Mouse (Mus musculus) forebrain, embryonic 16.5 days (tissue): ENCODE measurements around the gene Gm21987. TPM values are rescaled to one million over a fixed set of nuclear protein-coding genes. Genes with fewer than 3 reads are reported as not detected.
A peak's percentile ranks its signal among the peaks of the same experiment; 100 is the strongest.

Experiments used
- ATAC-seq: fragments of 200-750 bp; cut with Nextera tagmentation; 2 replicates; pipeline ENCODE4 v1.8.0; 2017; ENCODE audit warnings: mild to moderate bottlenecking, moderate library complexity
- H3K27ac ChIP-seq: fragments of 300-500 bp; sonication (generic); 2 replicates; pipeline ENCODE4 v1.5.1; 2014; ENCODE audit warnings: low read length, control low read depth
- H3K27me3 ChIP-seq: fragments of 300-500 bp; sonication (generic); replicated peaks from 2 replicates; pipeline ENCODE4 v1.6.1; 2014; ENCODE audit warnings: low read length; ENCODE audit not compliant: control insufficient read depth, insufficient read depth
- H3K36me3 ChIP-seq: fragments of 300-500 bp; sonication (generic); 2 replicates; pipeline ENCODE4 v1.6.1; 2014; ENCODE audit not compliant: control insufficient read depth, insufficient read depth
- H3K4me1 ChIP-seq: fragments of 300-500 bp; sonication (generic); replicated peaks from 2 replicates; pipeline ENCODE4 v1.6.1; 2014; ENCODE audit warnings: low read length; ENCODE audit not compliant: control insufficient read depth, insufficient read depth
- H3K4me2 ChIP-seq: fragments of 300-500 bp; sonication (generic); 2 replicates; pipeline ENCODE4 v1.6.1; 2014; ENCODE audit warnings: mild to moderate bottlenecking, low read length, control low read depth
- H3K4me3 ChIP-seq: fragments of 300-500 bp; sonication (generic); replicated peaks from 2 replicates; pipeline ENCODE4 v1.5.1; 2014; ENCODE audit warnings: mild to moderate bottlenecking, low read length, control low read depth
- H3K9ac ChIP-seq: fragments of 300-500 bp; sonication (generic); replicated peaks from 2 replicates; pipeline ENCODE4 v1.6.1; 2014; ENCODE audit warnings: low read depth, low read length, control low read depth
- H3K9me3 ChIP-seq: fragments of 300-500 bp; sonication (generic); 2 replicates; pipeline ENCODE4 v1.6.1; 2016; ENCODE audit warnings: low read length; ENCODE audit not compliant: control insufficient read depth
- WGBS: fragments of 180-500 bp; shearing (Covaris S2); extraction: QIAGEN DNeasy Blood & Tissue Kit; methylation state at CpG from one replicate; pipeline ENCODE4 v1.1.7; 2014; 5-methylcytosine and 5-hydroxymethylcytosine counted together
- polyA plus RNA-seq: library from polyadenylated mRNA; unstranded; fragments of >200 nt; fragmentation: Nextera tagmentation; extraction: Ambion mirVana; gene quantifications from 2 replicates; pipeline ENCODE4 v1.2.1, GENCODE M21; 2015

Gene Gm21987
- not detected in 2 replicates for polyA plus RNA-seq

GRCm38 (mm10) chr16:38346529-38347325 is at the start of gene Gm21987, which contains the start of gene Cox17:
Gm21987 (plus strand) TSS chr16:38347040.
Cox17 (plus strand) TSS chr16:38346991.
- Histone ChIP-seq H3K27ac (peak within 1 kb of the TSS; percentile 79), H3K36me3 (peaks cover 10% of the 10 kb centered on the region), H3K4me3 (peak within 1 kb of the TSS; percentile 79), H3K9ac (peak within 1 kb of the TSS; percentile 79), H3K27me3 (no peaks in the 10 kb centered on the region), H3K9me3 (no peaks in the 10 kb centered on the region), H3K4me2 (peak within 1 kb of the TSS; percentile 70), H3K4me1 (peaks cover 13% of the 10 kb centered on the region)
- 3% methylated on average over 35 of the region's 35 CpGs for WGBS
- ATAC-seq = peak; percentile 99

DNA sequence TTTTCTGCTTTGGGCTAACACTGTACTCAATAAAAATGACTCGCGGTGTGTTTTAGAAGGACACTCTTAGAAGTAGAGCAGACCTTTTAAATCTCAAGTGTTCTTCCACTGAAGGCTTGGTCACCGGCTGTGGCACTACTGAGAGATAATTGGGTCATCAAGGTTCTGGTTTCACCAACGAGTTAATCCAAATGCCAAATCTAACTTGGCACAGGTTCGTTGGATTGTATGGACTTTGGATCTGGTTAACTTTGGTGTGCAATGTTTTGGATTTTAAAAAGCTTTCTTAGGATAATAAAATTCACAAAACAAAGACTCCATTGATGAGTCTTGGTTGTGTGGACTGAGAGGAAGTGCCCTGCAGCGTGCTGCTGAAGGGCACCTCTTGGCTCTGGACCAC is 48.4 kb upstream of the Gm21987 start:
- Histone ChIP-seq H3K4me1 (no peaks in the 10 kb centered on the region), H3K27ac (no peak overlapping the region), H3K4me2 (no peak overlapping the region), H3K36me3 (no peaks in the 10 kb centered on the region), H3K27me3 (no peaks in the 10 kb centered on the region), H3K9me3 (no peaks in the 10 kb centered on the region), H3K4me3 (no peak overlapping the region), H3K9ac (no peak overlapping the region)
- no peak for ATAC-seq
- WGBS = 84% methylated on average over 6 of the region's 6 CpGs

DNA sequence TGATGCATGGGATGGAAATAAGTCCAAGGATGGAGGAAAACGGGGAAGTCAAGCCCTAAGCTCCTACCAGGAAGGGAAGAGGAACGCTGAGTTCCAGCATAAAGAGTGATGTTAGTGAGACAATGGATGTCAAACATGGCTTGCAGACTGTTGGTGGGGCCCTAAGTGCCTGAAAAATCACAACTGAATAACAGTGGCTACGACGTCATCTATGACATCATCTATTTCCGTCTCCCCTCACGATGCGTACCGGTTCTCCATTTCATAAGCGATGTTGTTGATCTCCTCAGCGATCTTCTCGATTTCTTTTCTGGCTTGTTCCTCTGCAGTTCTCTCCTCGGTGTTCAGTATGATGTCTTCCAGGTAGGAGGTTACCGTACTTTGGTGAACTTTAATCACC is 44.5 kb upstream of the Gm21987 start:
- no peaks in the 10 kb centered on the region for H3K9me3 ChIP-seq
- WGBS = 89% methylated on average over 13 of the region's 13 CpGs
- no peak overlapping the region for H3K9ac ChIP-seq
- no peak overlapping the region for H3K4me3 ChIP-seq
- no peaks in the 10 kb centered on the region for H3K27me3 ChIP-seq
- no peak for ATAC-seq
- H3K27ac ChIP-seq = no peak overlapping the region
- H3K36me3 ChIP-seq = no peaks in the 10 kb centered on the region
- H3K4me1 ChIP-seq = no peaks in the 10 kb centered on the region
- no peak overlapping the region for H3K4me2 ChIP-seq

- Histone ChIP-seq H3K4me1 (no peaks in the 10 kb centered on the region), H3K4me3 (no peak overlapping the region), H3K27ac (no peak overlapping the region), H3K36me3 (no peaks in the 10 kb centered on the region), H3K9me3 (no peaks in the 10 kb centered on the region), H3K4me2 (no peak overlapping the region), H3K9ac (no peak overlapping the region), H3K27me3 (no peaks in the 10 kb centered on the region)
- 88% methylated on average over 17 of the region's 17 CpGs for WGBS
- no peak for ATAC-seq
These were observed 42.2 kb upstream of the Gm21987 start for GRCm38 (mm10) chr16:38304460-38305194.

GRCm38 (mm10) chr16:38306571-38307220 is 40.1 kb upstream of the Gm21987 start:
- no peak for ATAC-seq
- H3K4me2 ChIP-seq = no peak overlapping the region
- H3K9ac ChIP-seq = no peak overlapping the region
- no peak overlapping the region for H3K4me3 ChIP-seq
- no peaks in the 10 kb centered on the region for H3K9me3 ChIP-seq
- 49% methylated on average over 18 of the region's 18 CpGs for WGBS
- H3K27me3 ChIP-seq = no peaks in the 10 kb centered on the region
- no peak overlapping the region for H3K27ac ChIP-seq
- no peaks in the 10 kb centered on the region for H3K36me3 ChIP-seq
- H3K4me1 ChIP-seq = no peaks in the 10 kb centered on the region

DNA sequence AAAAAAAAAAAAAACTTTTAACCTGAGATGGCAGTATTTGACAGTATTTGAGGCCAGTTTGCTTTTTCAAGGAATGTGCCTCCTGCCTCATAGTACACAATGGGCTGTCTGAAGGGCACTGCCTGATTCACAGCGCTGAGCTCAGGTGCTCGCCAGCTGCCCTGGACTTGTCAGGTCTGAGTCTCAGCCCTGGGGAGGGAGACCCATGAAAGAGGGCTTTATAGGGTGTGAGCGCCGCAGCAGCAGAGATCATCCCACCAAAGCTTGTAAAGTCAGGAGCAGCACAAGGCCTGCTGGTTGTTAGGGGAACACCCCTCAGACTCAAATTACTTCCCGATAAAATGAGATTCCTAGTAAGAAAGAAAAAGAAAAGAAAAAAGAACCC is 39.6 kb upstream of the Gm21987 start:
- H3K27ac ChIP-seq = no peak overlapping the region
- ATAC-seq = no peak
- H3K36me3 ChIP-seq = no peaks in the 10 kb centered on the region
- no peaks in the 10 kb centered on the region for H3K27me3 ChIP-seq
- H3K9ac ChIP-seq = no peak overlapping the region
- H3K4me2 ChIP-seq = no peak overlapping the region
- WGBS = 35% methylated on average over 5 of the region's 5 CpGs
- no peak overlapping the region for H3K4me3 ChIP-seq
- no peaks in the 10 kb centered on the region for H3K4me1 ChIP-seq
- no peaks in the 10 kb centered on the region for H3K9me3 ChIP-seq

GRCm38 (mm10) chr16:38307651-38308050 is 39.2 kb upstream of the Gm21987 start:
- H3K4me1 ChIP-seq = no peaks in the 10 kb centered on the region
- no peaks in the 10 kb centered on the region for H3K36me3 ChIP-seq
- 52% methylated on average over 7 of the region's 7 CpGs for WGBS
- no peak overlapping the region for H3K9ac ChIP-seq
- H3K4me2 ChIP-seq = no peak overlapping the region
- H3K4me3 ChIP-seq = no peak overlapping the region
- no peaks in the 10 kb centered on the region for H3K27me3 ChIP-seq
- H3K9me3 ChIP-seq = no peaks in the 10 kb centered on the region
- no peak overlapping the region for H3K27ac ChIP-seq
- no peak for ATAC-seq

DNA sequence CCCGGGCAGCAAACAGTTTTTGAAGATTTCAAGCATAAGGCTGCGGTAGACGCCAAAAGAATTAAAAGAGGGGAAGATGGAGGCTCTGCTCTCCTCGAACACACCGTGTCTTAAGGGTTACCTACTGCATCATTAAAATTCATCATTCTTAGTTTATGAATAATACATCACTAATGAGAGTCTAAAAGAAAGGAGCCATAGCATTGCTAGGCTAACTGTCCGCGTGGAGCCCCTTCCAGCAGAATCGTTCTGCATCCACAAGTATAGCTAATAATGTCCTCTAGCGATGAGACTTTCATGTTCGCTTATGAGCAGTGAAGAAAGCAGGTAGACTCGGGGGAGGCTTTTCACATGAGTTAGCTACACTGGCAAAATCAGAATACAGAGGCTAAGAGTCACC is 38.6 kb upstream of the Gm21987 start:
- Histone ChIP-seq H3K4me2 (no peak overlapping the region), H3K36me3 (no peaks in the 10 kb centered on the region), H3K9me3 (no peaks in the 10 kb centered on the region), H3K4me3 (no peak overlapping the region), H3K27me3 (no peaks in the 10 kb centered on the region), H3K9ac (no peak overlapping the region), H3K27ac (no peak overlapping the region), H3K4me1 (no peaks in the 10 kb centered on the region)
- no peak for ATAC-seq
- WGBS = 64% methylated on average over 11 of the region's 11 CpGs

GRCm38 (mm10) chr16:38318492-38318891 is 28.3 kb upstream of the Gm21987 start:
- Histone ChIP-seq H3K9ac (no peak overlapping the region), H3K27ac (no peak overlapping the region), H3K4me3 (no peak overlapping the region), H3K36me3 (no peaks in the 10 kb centered on the region), H3K4me1 (no peaks in the 10 kb centered on the region), H3K9me3 (no peaks in the 10 kb centered on the region), H3K27me3 (no peaks in the 10 kb centered on the region), H3K4me2 (no peak overlapping the region)
- no peak for ATAC-seq
- 75% methylated on average over 9 of the region's 9 CpGs for WGBS
